Mouse (Mus musculus) brown adipose tissue, adult 24 weeks (tissue): ENCODE measurements around the gene Gm10260. TPM values are rescaled to one million over a fixed set of nuclear protein-coding genes. Genes with fewer than 3 reads are reported as not detected.

Source experiments
- H3K27ac ChIP-seq: fragments of 200-500 bp; replicated peaks from 2 replicates; pipeline ENCODE4 v1.5.1; 2012; ENCODE audit warnings: low read depth, mild to moderate bottlenecking, low read length
- H3K4me1 ChIP-seq: fragments of 200-500 bp; 2 replicates; pipeline ENCODE4 v1.6.1; 2012; ENCODE audit warnings: low read length, mixed read lengths; ENCODE audit not compliant: control insufficient read depth, insufficient read depth, insufficient read length
- H3K4me3 ChIP-seq: fragments of 200-500 bp; 2 replicates; pipeline ENCODE4 v1.5.1; 2012; ENCODE audit warnings: low read depth, mild to moderate bottlenecking, low read length, moderate library complexity; ENCODE audit not compliant: insufficient read depth
- polyA plus RNA-seq: library from polyadenylated mRNA; stranded (reverse); fragments of >200 nt; gene quantifications from 2 replicates; pipeline ENCODE4 v1.2.4, GENCODE M21; 2012; ENCODE audit not compliant: missing spikeins, insufficient read depth, insufficient read length

The Gm10260 gene
- polyA plus RNA-seq: 4.3 TPM in 1 of 2 replicates, not detected in the other

- H3K4me3 ChIP-seq: no peak within 1 kb of the TSS
- no peak within 1 kb of the TSS for H3K27ac ChIP-seq
- H3K4me1 ChIP-seq: no peaks in the 10 kb centered on the region
Measured at GRCm38 (mm10) chr13:97760532-97760931, at the start of gene Gm10260. Gene Gm10260 (minus strand): TSS chr13:97760632.

- H3K27ac ChIP-seq: no peak overlapping the region
- H3K4me1 ChIP-seq: no peaks in the 10 kb centered on the region
- H3K4me3 ChIP-seq: no peak overlapping the region
Measured at GRCm38 (mm10) chr13:97809828-97810227, 49.4 kb upstream of the Gm10260 start.

GRCm38 (mm10) chr13:97805907-97806306 lies 45.5 kb upstream of the Gm10260 start:
- no peak overlapping the region for H3K4me3 ChIP-seq
- H3K27ac ChIP-seq: no peak overlapping the region
- H3K4me1 ChIP-seq: no peaks in the 10 kb centered on the region

- Histone ChIP-seq H3K4me1 (peaks cover 8% of the 10 kb centered on the region; the same call in 1 of the 2 replicates), H3K4me3 (no peak overlapping the region), H3K27ac (no peak overlapping the region)
Measured at GRCm38 (mm10) chr13:97802386-97802785, 42.0 kb upstream of the Gm10260 start.

GRCm38 (mm10) chr13:97797462-97797861 lies 37.0 kb upstream of the Gm10260 start:
- Histone ChIP-seq H3K4me3 (no peak overlapping the region), H3K27ac (no peak overlapping the region), H3K4me1 (peaks cover 10% of the 10 kb centered on the region; the same call in 1 of the 2 replicates)

- no peak overlapping the region for H3K4me3 ChIP-seq
- H3K4me1 ChIP-seq: peaks cover 4% of the 10 kb centered on the region; the same call in 1 of the 2 replicates
- H3K27ac ChIP-seq: no peak overlapping the region
Measured at GRCm38 (mm10) chr13:97794780-97795179, 34.3 kb upstream of the Gm10260 start.

GRCm38 (mm10) chr13:97793932-97794331 lies 33.5 kb upstream of the Gm10260 start:
- no peak overlapping the region for H3K27ac ChIP-seq
- peaks cover 4% of the 10 kb centered on the region; the same call in 1 of the 2 replicates for H3K4me1 ChIP-seq
- H3K4me3 ChIP-seq: no peak overlapping the region

- Histone ChIP-seq H3K27ac (no peak overlapping the region), H3K4me3 (no peak overlapping the region), H3K4me1 (no peaks in the 10 kb centered on the region; the same call in 1 of the 2 replicates)
Measured at GRCm38 (mm10) chr13:97791664-97792063, 31.2 kb upstream of the Gm10260 start.

- no peak overlapping the region for H3K4me3 ChIP-seq
- H3K4me1 ChIP-seq: no peaks in the 10 kb centered on the region; the same call in 1 of the 2 replicates
- no peak overlapping the region for H3K27ac ChIP-seq
Measured at GRCm38 (mm10) chr13:97789782-97790450, 29.5 kb upstream of the Gm10260 start.

- Histone ChIP-seq H3K4me3 (no peak overlapping the region), H3K27ac (no peak overlapping the region), H3K4me1 (no peaks in the 10 kb centered on the region; the same call in 1 of the 2 replicates)
Measured at GRCm38 (mm10) chr13:97785167-97785835, 24.9 kb upstream of the Gm10260 start.

GRCm38 (mm10) chr13:97783423-97784143 lies 23.2 kb upstream of the Gm10260 start:
- Histone ChIP-seq H3K4me3 (no peak overlapping the region), H3K27ac (no peak overlapping the region), H3K4me1 (no peaks in the 10 kb centered on the region)

GRCm38 (mm10) chr13:97782063-97782462 lies 21.6 kb upstream of the Gm10260 start:
- no peak overlapping the region for H3K27ac ChIP-seq
- H3K4me1 ChIP-seq: no peaks in the 10 kb centered on the region
- H3K4me3 ChIP-seq: no peak overlapping the region

- Histone ChIP-seq H3K27ac (no peak overlapping the region), H3K4me1 (0 out of 2 replicates have a peak, but pooled peaks cover 2% of the 10 kb centered on the region), H3K4me3 (no peak overlapping the region)
Measured at GRCm38 (mm10) chr13:97781637-97782036, 21.2 kb upstream of the Gm10260 start.

- H3K27ac ChIP-seq: no peak overlapping the region
- H3K4me1 ChIP-seq: peaks cover 5% of the 10 kb centered on the region; the same call in 1 of the 2 replicates
- no peak overlapping the region for H3K4me3 ChIP-seq
Measured at GRCm38 (mm10) chr13:97780556-97780955, 20.1 kb upstream of the Gm10260 start.
